Mouse (Mus musculus) left cerebral cortex, postnatal 36 days (tissue): ENCODE measurements around the gene Trappc6b. TPM values are rescaled to one million over a fixed set of nuclear protein-coding genes. Genes with fewer than 3 reads are reported as not detected.

Experiments used
- DNase-seq, 2 experiments: peaks; one replicate each; pipeline ENCODE4 v3.0.0; 2021 to 2022; ENCODE audit warnings: low spot score in 2 of 2, mixed read lengths in 1 of 2
- intact Hi-C: fragments of 180-260 bp; cut with DNase I; formaldehyde crosslinking; loops from one replicate; pipeline ENCODE4 v1.15.1; 2025
- total RNA-seq, 2 experiments: library from RNA; stranded (reverse); gene quantifications; 2 replicates each; pipeline ENCODE4 v1.2.3; 2021

Gene Trappc6b
- total RNA-seq: 100 to 1,000 TPM; 117 to 122 TPM

DNA sequence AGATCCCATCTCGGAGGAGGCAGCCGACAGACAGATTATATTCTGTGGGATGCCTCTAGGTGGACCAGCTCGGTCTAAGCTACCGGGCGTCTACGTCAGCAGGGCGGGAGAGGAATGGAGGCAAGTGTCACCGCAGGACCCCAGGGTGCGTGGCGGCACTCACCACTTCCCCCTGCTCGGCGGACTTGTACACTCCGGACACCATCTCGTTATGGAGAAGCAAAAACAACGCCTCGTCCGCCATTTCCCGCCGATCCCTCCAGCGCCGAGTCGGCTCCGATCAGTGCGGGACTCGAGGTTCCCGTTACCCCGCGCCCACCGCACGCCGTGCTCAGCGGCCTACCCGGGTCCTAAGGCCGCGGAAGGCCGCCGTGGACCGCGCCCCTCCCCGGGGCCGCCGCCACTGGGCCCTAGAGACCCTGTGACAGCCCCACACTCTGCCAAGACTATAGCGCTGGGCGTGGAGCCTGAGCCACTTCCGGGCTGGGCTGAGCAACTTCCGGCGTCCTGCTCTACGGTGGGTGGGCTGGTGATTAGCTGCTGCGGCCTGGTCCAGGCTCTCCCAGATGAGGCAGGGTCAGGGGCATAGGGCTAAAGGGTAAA is at the start of gene Trappc6b:
Gene Trappc6b, minus strand, starts transcription at position 480 of the 603 bp plus-strand sequence.
- peak; percentile 80 to 83 for DNase-seq
- intact Hi-C loops: loop anchor here (10.0 kb wide), 1 partner anchor 154 kb away; the partner anchor contains the start of gene Fbxo33

DNA sequence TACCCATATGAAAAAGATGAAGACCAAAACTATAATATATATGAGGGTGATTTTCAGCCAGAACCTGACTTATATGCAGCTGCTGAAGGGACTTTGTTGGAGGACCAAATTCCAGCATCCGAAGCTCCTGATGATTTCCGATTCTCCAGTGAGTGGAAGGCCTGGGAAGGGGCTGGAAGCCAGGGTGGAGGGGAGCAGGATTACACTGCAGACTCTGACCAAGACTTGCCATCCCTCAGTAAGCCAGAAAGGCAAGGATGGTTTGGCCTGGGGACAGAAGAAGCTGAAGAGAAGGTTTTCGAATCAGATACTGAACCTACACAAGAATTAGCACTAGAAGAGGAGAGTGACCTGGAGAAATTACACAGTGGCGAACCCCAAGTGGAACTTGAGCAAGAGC is 46.7 kb upstream of the Trappc6b start:
- no peak for DNase-seq
- intact Hi-C loops: no loop called here

DNA sequence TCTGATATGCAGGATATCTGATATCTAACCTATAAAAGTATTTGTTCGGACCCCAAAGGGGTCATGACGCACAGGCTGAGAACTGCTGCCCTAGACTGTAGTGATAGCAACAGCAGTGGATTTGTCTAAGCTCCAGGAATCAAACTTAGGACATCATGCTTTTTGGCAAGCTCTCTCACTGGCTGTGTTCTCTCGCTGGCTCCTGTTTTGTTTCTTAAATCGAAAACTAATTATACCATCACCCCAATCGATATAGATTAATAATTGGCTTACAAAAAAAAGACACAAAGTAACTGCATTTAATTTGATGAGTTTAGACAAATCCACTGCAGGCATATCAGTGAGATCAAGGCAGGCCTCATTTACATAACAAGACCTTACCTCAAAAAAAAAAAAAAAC is 45.2 kb upstream of the Trappc6b start:
- DNase-seq: no peak

GRCm38 (mm10) chr12:59105914-59106313 is 44.6 kb upstream of the Trappc6b start:
- intact Hi-C loops: no loop called here
- DNase-seq: no peak

More for the DNA sequence above, 45.2 kb upstream of the Trappc6b start:
- intact Hi-C loops: no loop called here

DNA sequence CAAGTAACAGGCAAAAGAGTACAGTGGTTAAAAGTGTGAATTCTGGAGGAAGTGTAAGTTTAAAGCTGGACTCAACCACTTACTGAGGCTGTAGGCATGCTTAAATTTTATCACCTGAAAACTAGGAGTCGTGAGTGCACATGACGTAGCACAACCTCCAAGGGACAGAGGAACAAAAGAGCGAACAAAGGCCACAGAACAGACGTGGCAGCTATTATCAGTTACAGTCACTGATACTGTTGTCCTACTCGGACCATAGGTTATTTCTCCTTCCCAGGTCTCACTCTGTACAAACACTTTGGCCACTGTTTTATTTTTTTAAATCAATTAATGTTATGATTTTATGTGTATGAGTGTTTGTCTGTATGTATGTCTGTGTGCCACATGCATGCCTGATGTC is 43.5 kb upstream of the Trappc6b start:
- no peak for DNase-seq
- intact Hi-C loops: no loop called here

- intact Hi-C loops: no loop called here
- DNase-seq: no peak
These were observed 34.1 kb upstream of the Trappc6b start, which contains the start of gene Mia2 for GRCm38 (mm10) chr12:59095104-59096025. TSS of gene Mia2 (plus strand) at chr12:59095799.

DNA sequence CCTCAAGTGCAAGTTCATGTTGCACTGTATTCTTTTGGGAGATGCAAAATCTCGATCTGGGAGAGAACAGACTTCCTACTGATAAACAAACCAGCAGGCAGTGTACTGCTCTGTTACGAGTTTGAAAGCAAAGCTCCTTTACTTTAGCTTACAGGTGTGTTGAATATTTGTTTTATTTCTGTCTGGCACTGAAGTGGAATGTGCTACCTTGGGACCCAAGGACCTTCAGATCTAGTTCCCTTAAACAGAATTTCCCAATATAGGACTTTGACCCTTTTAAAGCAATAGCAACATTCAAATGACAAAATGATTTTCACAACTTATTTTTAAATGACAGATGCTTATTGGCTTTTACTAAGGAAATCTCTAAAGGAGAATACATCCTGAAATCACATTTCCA is 32.3 kb upstream of the Trappc6b start:
- DNase-seq: no peak
- intact Hi-C loops: no loop called here

GRCm38 (mm10) chr12:59086171-59086570 is 24.9 kb upstream of the Trappc6b start:
- DNase-seq: no peak
- intact Hi-C loops: no loop called here

- no peak for DNase-seq
- intact Hi-C loops: no loop called here
These were observed 23.2 kb upstream of the Trappc6b start for GRCm38 (mm10) chr12:59084446-59084845.

DNA sequence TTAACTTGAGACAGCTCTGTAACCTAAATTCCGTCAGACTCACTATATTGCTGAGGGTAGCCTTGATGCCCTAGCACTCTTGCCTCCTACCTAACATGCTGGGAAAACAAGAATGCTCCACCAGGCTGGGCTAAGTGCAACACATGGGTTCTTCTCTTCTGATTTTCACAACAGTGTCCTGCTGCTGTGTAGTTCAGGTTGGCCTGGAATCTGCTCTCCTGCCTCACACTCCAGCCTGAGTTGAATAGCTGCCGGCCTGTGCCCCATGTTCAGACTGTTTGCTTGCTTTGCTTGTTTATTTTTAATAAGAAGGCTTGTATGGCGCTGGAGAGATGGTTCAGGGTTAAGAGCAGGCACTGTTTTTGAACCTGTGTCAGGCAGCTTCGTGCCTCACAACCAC is 19.2 kb upstream of the Trappc6b start:
- intact Hi-C loops: no loop called here
- DNase-seq: no peak

GRCm38 (mm10) chr12:59077883-59078282 is 16.6 kb upstream of the Trappc6b start:
- DNase-seq: no peak
- intact Hi-C loops: no loop called here

GRCm38 (mm10) chr12:59076996-59077395 is 15.7 kb upstream of the Trappc6b start:
- intact Hi-C loops: no loop called here
- no peak for DNase-seq

GRCm38 (mm10) chr12:59074052-59074451 is 12.8 kb upstream of the Trappc6b start:
- peak; percentile 17 to 23 for DNase-seq
- intact Hi-C loops: no loop called here

DNA sequence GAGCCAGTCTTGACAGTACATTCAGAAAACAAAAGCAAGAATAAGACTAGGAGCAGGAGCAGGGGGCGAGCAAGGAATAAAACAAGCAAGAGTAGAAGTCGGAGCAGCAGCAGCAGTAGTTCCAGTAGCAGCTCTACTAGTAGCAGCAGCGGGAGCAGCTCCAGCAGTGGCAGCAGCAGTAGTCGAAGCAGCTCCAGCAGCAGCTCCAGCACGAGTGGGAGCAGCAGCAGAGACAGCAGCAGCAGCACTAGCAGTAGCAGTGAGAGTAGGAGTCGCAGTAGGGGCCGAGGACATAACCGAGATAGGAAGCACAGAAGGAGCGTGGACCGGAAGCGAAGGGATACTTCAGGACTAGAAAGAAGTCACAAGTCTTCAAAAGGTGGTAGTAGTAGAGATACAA is 11.0 kb upstream of the Trappc6b start:
- peak; percentile 29 to 46 for DNase-seq
- intact Hi-C loops: no loop called here

DNA sequence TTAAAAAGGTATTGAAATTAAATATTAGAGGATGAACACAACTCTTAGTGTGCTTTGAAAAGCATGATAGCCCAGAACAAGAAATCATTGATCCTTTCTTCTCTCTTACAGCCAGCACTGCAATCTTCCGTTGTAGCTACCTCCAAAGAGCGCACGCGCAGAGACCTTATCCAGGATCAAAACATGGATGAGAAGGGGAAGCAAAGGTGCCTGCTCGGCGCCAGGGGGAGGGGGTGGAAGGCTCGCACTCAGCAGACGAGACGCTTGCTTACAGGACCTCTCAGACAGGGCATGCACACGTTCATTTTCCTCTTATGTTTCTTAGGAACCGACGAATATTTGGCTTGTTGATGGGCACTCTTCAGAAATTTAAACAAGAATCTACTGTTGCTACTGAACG is 7.5 kb upstream of the Trappc6b start:
- intact Hi-C loops: loop anchor here (10.0 kb wide), 1 partner anchor 146 kb away; the partner anchor contains the start of gene Fbxo33
- no peak for DNase-seq

DNA sequence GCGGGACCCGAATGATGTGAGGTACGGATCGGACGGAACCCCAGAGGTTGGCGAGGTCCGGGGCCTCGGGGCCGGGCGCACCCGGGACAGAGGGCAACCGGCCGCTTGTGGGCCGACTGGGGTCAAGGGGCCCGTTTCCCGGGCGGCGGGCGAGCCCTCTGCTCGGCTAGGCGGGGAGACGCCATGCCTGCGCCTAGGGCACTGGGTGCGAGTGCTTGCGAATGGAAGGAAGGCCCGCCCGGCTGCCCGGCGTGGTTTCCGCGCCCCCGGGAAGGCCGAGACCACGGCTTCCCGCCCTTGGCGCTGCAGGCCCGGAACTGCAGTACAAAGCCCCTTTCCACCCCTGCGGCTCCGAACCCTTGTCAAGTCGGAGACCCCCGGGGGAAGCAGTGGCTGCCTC is 5.8 kb upstream of the Trappc6b start:
- intact Hi-C loops: loop anchor here (2.0 to 10.0 kb wide), 3 partner anchors 54 to 148 kb away; partner anchors contain the start of genes Fbxo33, Gemin2 and Sec23a
- no peak for DNase-seq

DNA sequence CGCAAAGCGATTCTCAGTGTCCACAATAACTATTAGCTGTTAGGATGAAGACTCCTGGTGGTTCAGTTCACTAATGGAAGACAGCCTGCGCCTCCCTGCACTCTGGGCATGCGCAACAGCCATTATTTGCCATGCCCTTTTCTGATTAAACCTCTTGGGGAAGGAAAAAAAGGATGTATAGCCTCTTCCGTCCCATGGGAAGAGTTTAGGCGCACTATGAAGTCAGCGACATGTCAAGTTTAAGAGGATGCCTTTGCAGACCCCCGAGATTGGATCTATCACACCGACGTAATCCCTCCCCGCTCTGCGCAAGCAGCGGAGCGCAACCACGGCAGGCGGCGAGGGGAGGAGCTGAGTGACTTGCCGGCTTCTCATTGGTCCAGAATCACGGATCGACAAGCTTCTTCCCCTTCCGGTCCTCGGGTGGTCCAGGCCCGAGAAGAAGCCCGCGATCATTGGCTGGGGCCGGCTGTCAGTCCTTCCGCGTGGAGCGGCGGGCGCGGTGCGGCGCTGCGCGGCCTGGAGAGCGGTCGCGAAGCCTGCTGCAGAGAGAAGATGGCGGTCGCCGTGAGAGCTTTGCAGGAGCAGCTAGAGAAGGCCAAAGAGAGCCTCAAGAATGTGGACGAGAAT is 5.3 kb upstream of the Trappc6b start, which contains the start of gene Pnn:
Gene Pnn, plus strand, starts transcription at position 437 of the 630 bp plus-strand sequence.
- intact Hi-C loops: loop anchor here (2.0 to 10.0 kb wide), 3 partner anchors 54 to 148 kb away; partner anchors contain the start of genes Fbxo33, Gemin2 and Sec23a
- DNase-seq: peak; percentile 97 to 98

DNA sequence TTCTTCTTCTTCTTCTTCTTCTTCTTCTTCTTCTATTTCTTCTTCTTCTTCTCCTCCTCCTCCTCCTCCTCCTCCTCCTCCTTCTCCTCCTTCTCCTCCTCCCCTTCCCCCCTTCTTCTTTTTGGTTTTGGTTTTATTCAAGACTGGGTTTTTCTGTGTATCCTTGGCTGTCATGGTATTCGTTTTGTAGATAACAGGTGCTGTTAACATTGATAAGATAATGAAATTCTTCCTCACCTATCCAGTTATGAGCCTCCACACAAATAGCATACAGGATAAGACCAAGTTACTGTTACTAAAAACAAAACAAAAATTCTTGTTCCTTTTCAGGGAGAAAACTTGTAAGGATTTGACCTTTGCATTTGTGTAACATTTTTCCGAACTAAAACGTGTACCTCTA is 4.5 kb upstream of the Trappc6b start:
- intact Hi-C loops: loop anchor here (2.0 to 10.0 kb wide), 3 partner anchors 53 to 149 kb away; partner anchors contain the start of genes Fbxo33, Gemin2 and Sec23a
- DNase-seq: no peak

- no peak for DNase-seq
- intact Hi-C loops: loop anchor here (10.0 kb wide), 1 partner anchor 150 kb away; the partner anchor contains the start of gene Fbxo33
These were observed 3.6 kb upstream of the Trappc6b start for GRCm38 (mm10) chr12:59064837-59065236.

- no peak for DNase-seq
- intact Hi-C loops: loop anchor here (10.0 kb wide), 1 partner anchor 154 kb away; the partner anchor contains the start of gene Fbxo33
These were observed 950 bp downstream of the Trappc6b start for GRCm38 (mm10) chr12:59060322-59060721.
